Mouse (Mus musculus): Measurements from ENCODE around the gene Copz2. TPM values are rescaled to one million over a fixed set of nuclear protein-coding genes. Genes with fewer than 3 reads are reported as not detected.
"Not testable (repeated sequence)": the region's sequence is repeated elsewhere in the genome, so short reads cannot be mapped to it uniquely, and the experiment has no call there.

Gene Copz2
- polyA plus RNA-seq (2011; ENCODE audit: insufficient read depth, insufficient read length, low read depth, missing spikeins) = 23.9 and 26.2 TPM in 2 replicates

DNA sequence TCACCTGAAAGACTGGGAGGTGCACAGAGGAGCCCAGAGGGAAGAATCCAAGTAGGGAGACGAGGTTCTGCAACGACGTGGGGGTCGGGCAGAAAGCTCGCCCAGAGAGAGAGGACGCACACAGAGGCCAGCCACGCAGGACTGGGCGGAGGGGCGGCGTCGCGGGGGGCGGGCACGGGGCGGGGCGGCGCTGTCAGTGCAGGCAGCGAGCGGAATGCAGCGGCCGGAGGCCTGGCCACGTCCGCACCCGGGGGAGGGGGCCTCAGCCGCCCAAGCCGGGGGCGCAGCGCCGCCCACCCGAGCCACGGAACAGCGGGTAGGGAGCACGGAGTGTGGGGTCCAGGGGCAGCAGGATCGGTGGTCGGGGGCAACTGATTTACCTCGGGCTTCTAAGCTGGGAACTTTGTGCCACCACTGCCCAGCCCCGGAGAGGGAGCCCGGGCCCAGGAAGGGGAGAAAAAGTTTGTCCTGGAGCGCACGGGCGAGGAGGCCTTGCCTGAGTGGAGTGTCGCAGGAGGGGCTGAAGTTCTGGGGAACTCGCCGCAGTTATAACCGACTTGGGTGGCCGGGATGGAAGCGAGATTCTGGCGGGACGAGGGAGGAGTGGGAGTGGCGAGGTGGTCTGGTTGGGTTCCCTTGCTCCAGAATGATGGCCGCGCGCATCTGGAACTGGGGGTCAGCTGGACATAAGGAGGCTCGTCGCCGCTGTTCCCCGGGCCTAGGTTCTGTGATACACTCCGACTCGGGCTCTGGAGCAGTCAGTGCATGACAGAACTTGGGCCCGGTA is at the start of gene Copz2:
Copz2 (plus strand) TSS at position 190 of the 787 bp plus-strand sequence.
- peak within 1 kb of the TSS; percentile 74 for H3K4me3 ChIP-seq (ENCODE audit: low read depth, low read length)
- no peaks in the 10 kb centered on the region for H3K4me1 ChIP-seq (ENCODE audit: control insufficient read depth, insufficient read depth, low read length)
- H3K9ac ChIP-seq (ENCODE audit: low read depth, poor library complexity, severe bottlenecking) = peak within 1 kb of the TSS; percentile 53
- H3K9me3 ChIP-seq (replicated peaks; ENCODE audit: control insufficient read depth, insufficient read depth, low read length, poor library complexity, severe bottlenecking) = no peaks in the 10 kb centered on the region
- H3K27ac ChIP-seq (ENCODE audit: insufficient read depth, low read length) = no peak within 1 kb of the TSS
- TF ChIP-seq POLR2A (IDR thresholded peaks at IDR 0.05; ENCODE audit: insufficient read depth, low read length) (no peak), EP300 (IDR thresholded peaks at IDR 0.05; ENCODE audit: insufficient read depth, low read depth, low read length) (no peak), CTCF (IDR thresholded peaks at IDR 0.05; ENCODE audit: low read depth, low read length) (no peak)
- H3K27me3 ChIP-seq (ENCODE audit: control insufficient read depth, insufficient read depth, low read length, poor library complexity, severe bottlenecking) = no peaks in the 10 kb centered on the region
- H3K36me3 ChIP-seq (ENCODE audit: control insufficient read depth, insufficient read depth, low read length, poor library complexity, severe bottlenecking) = no peaks in the 10 kb centered on the region

DNA sequence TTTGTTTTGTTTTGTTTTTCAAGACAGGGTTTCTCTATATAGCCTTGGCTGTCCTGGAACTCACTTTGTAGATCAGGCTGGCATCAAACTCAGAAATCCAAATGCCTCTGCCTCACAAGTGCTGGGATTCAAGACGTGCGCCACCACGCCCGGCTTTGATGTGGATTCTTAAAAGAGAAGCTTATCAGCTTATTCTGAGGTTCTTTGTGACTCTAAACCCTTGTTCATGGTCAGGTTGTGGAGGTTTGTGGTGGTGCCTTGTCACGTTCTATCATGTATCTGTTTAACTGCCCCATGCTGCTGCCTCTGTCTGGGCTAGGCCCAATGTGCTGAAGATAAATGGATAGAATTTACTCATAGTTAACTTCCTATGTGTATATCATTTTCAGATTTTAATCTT is 44.1 kb upstream of the Copz2 start:
- H3K9ac ChIP-seq (ENCODE audit: low read depth, poor library complexity, severe bottlenecking) = no peak overlapping the region
- no peaks in the 10 kb centered on the region for H3K4me1 ChIP-seq (ENCODE audit: control insufficient read depth, insufficient read depth, low read length)
- H3K27ac ChIP-seq (ENCODE audit: insufficient read depth, low read length) = no peak overlapping the region
- H3K4me3 ChIP-seq (ENCODE audit: low read depth, low read length) = no peak overlapping the region
- peaks cover 91% of the 10 kb centered on the region for H3K36me3 ChIP-seq (ENCODE audit: control insufficient read depth, insufficient read depth, low read length, poor library complexity, severe bottlenecking)
- H3K27me3 ChIP-seq (ENCODE audit: control insufficient read depth, insufficient read depth, low read length, poor library complexity, severe bottlenecking) = no peaks in the 10 kb centered on the region
- no peaks in the 10 kb centered on the region for H3K9me3 ChIP-seq (replicated peaks; ENCODE audit: control insufficient read depth, insufficient read depth, low read length, poor library complexity, severe bottlenecking)
- TF ChIP-seq EP300 (IDR thresholded peaks at IDR 0.05; ENCODE audit: insufficient read depth, low read depth, low read length) (no peak), CTCF (IDR thresholded peaks at IDR 0.05; ENCODE audit: low read depth, low read length) (no peak), POLR2A (IDR thresholded peaks at IDR 0.05; ENCODE audit: insufficient read depth, low read length) (no peak)

GRCm38 (mm10) chr11:96808066-96808465 is 41.6 kb upstream of the Copz2 start:
- H3K36me3 ChIP-seq (ENCODE audit: control insufficient read depth, insufficient read depth, low read length, poor library complexity, severe bottlenecking) = peaks cover 80% of the 10 kb centered on the region
- TF ChIP-seq POLR2A (IDR thresholded peaks at IDR 0.05; ENCODE audit: insufficient read depth, low read length) = no peak
- no peak for TF ChIP-seq CTCF (IDR thresholded peaks at IDR 0.05; ENCODE audit: low read depth, low read length)
- no peak for TF ChIP-seq EP300 (IDR thresholded peaks at IDR 0.05; ENCODE audit: insufficient read depth, low read depth, low read length)
- H3K9ac ChIP-seq (ENCODE audit: low read depth, poor library complexity, severe bottlenecking) = no peak overlapping the region
- no peaks in the 10 kb centered on the region for H3K9me3 ChIP-seq (replicated peaks; ENCODE audit: control insufficient read depth, insufficient read depth, low read length, poor library complexity, severe bottlenecking)
- no peaks in the 10 kb centered on the region for H3K4me1 ChIP-seq (ENCODE audit: control insufficient read depth, insufficient read depth, low read length)
- no peaks in the 10 kb centered on the region for H3K27me3 ChIP-seq (ENCODE audit: control insufficient read depth, insufficient read depth, low read length, poor library complexity, severe bottlenecking)
- H3K4me3 ChIP-seq (ENCODE audit: low read depth, low read length) = no peak overlapping the region
- no peak overlapping the region for H3K27ac ChIP-seq (ENCODE audit: insufficient read depth, low read length)

DNA sequence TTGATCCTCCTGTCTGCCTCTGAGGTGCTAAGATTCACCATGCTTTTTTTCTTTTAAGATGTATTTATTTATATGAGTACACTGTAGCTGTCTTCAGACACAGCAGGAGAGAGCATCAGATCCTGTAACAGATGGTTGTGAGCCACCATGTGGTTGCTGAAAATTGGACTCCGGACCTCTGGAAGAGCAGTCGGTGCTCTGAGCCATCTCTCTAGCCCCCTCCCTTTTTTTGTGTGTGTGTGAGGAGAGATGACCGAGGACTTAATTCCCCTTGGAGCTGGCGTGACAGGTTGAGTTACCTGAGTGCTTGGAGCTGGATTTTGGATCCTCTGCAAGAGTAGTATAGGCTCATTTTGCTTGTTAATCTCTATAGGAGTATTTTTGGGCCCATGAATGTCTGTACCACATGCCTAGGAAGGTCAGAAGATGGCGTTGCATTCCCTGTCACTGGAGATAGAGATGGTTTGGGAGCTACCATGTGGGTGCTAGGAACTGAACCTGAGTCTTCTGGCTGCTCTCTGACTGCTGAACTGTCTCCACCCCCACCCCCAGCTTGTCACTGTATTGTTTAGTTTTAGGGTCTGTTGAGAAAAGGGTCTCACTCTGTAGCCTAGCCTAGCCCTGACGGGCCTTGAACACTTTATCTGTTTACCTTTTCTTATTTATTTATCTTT is 40.0 kb upstream of the Copz2 start:
- Histone ChIP-seq H3K27ac (ENCODE audit: insufficient read depth, low read length) (0 out of 2 replicates have a peak overlapping the region, but pooled peaks have one; percentile 13), H3K4me3 (ENCODE audit: low read depth, low read length) (no peak overlapping the region), H3K4me1 (ENCODE audit: control insufficient read depth, insufficient read depth, low read length) (no peaks in the 10 kb centered on the region), H3K27me3 (ENCODE audit: control insufficient read depth, insufficient read depth, low read length, poor library complexity, severe bottlenecking) (no peaks in the 10 kb centered on the region), H3K9ac (ENCODE audit: low read depth, poor library complexity, severe bottlenecking) (no peak overlapping the region), H3K9me3 (replicated peaks; ENCODE audit: control insufficient read depth, insufficient read depth, low read length, poor library complexity, severe bottlenecking) (no peaks in the 10 kb centered on the region), H3K36me3 (ENCODE audit: control insufficient read depth, insufficient read depth, low read length, poor library complexity, severe bottlenecking) (peaks cover 66% of the 10 kb centered on the region)
- no peak for TF ChIP-seq EP300 (IDR thresholded peaks at IDR 0.05; ENCODE audit: insufficient read depth, low read depth, low read length)

DNA sequence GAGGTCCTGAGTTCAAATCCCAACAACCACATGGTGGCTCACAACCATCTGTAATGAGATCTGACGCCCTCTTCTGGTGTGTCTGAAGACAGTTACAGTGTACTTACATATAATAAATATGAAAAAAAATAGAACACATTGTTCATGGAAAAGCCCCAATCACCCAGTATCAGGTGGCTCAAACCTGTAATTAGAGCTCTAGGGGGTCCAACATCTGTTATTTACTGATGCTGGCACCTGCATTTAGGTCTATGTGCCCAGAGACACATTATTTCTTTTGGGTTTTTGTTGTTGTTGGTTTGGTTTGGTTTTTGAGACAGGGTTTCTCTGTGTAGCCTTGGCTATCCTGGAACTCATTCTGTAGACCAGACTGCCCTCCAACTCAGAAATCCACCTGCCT is 38.5 kb upstream of the Copz2 start:
- not testable (repeated sequence) for H3K9ac ChIP-seq (ENCODE audit: low read depth, poor library complexity, severe bottlenecking); H3K27me3 ChIP-seq (ENCODE audit: control insufficient read depth, insufficient read depth, low read length, poor library complexity, severe bottlenecking); H3K9me3 ChIP-seq (replicated peaks; ENCODE audit: control insufficient read depth, insufficient read depth, low read length, poor library complexity, severe bottlenecking); H3K27ac ChIP-seq (ENCODE audit: insufficient read depth, low read length); H3K4me3 ChIP-seq (ENCODE audit: low read depth, low read length); H3K4me1 ChIP-seq (ENCODE audit: control insufficient read depth, insufficient read depth, low read length)
- H3K36me3 ChIP-seq (ENCODE audit: control insufficient read depth, insufficient read depth, low read length, poor library complexity, severe bottlenecking) = peaks cover 60% of the 10 kb centered on the region

GRCm38 (mm10) chr11:96813455-96813854 is 36.2 kb upstream of the Copz2 start:
- no peak overlapping the region for H3K9ac ChIP-seq (ENCODE audit: low read depth, poor library complexity, severe bottlenecking)
- no peak overlapping the region for H3K4me3 ChIP-seq (ENCODE audit: low read depth, low read length)
- H3K27ac ChIP-seq (ENCODE audit: insufficient read depth, low read length) = no peak overlapping the region
- peaks cover 60% of the 10 kb centered on the region for H3K36me3 ChIP-seq (ENCODE audit: control insufficient read depth, insufficient read depth, low read length, poor library complexity, severe bottlenecking)
- no peaks in the 10 kb centered on the region for H3K27me3 ChIP-seq (ENCODE audit: control insufficient read depth, insufficient read depth, low read length, poor library complexity, severe bottlenecking)
- no peak for TF ChIP-seq POLR2A (IDR thresholded peaks at IDR 0.05; ENCODE audit: insufficient read depth, low read length)
- no peak for TF ChIP-seq CTCF (IDR thresholded peaks at IDR 0.05; ENCODE audit: low read depth, low read length)
- no peak for TF ChIP-seq EP300 (IDR thresholded peaks at IDR 0.05; ENCODE audit: insufficient read depth, low read depth, low read length)
- H3K4me1 ChIP-seq (ENCODE audit: control insufficient read depth, insufficient read depth, low read length) = peaks cover 3% of the 10 kb centered on the region
- no peaks in the 10 kb centered on the region for H3K9me3 ChIP-seq (replicated peaks; ENCODE audit: control insufficient read depth, insufficient read depth, low read length, poor library complexity, severe bottlenecking)
